Mouse (Mus musculus): ENCODE results near the gene Ehd4.

The Ehd4 gene

DNA sequence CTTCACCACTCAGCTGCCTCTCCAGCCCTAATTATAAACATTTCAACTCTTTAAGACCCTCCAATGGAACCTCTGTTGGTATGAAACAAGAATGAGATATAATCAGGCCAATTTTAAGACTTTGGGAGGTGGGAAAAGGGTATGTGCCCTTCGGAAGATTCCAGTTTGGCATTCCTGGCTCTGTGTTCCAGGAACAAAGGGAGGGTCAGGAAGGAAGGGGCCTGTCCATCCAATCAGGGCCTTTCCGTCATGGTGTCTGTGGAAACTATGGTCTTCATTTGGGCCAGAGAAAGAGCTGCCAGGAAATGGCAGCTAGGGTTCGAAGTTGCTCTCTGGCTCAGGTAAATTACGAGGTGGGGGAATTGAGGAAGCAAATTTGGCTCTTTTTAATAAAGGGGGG lies 46.3 kb downstream of the Ehd4 start:
- no peak for DNase-seq (ENCODE audit: low read depth, low spot score)

DNA sequence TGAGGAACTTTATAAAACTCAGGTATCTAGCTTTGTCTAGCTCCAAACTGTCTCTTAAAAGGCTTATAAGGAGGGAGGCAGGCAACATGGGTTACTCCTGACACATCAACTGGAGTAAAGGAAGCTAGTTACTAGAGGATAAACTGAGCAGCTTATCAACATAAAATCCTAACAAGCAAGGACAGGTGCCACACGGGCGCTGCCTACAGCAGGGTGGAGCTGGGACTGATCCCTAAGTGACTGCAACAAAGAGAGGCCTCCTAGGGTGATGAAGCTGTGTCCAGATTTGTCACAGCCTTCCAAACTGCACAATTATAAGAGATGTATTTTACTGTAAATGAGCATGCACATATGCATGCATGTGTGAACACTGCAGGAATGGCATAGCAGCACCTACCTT lies 47.0 kb downstream of the Ehd4 start:
- no peak for DNase-seq (ENCODE audit: low read depth, low spot score)

GRCm38 (mm10) chr2:120106397-120106973 lies 47.9 kb downstream of the Ehd4 start:
- no peak for DNase-seq (ENCODE audit: low read depth, low spot score)

DNA sequence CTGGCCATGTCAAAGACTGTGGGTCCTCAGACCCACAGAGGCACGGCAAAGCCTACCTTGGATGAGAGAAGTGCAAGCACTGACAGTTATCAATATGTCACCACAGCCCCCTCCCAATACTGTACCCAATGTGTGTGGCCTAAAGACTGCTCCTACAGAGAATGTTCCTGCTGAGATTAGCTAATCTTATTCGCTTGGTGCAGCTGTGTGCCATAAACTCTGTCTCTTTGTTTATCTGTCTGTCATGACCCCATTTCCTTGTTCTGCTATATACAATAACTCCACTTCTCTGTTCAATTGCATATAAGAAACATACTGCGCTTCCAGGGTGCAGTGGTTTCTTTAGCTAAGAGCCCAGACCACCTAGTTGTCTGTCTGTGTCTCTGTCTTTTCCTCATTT lies 48.5 kb downstream of the Ehd4 start:
- no peak for DNase-seq (ENCODE audit: low read depth, low spot score)

DNA sequence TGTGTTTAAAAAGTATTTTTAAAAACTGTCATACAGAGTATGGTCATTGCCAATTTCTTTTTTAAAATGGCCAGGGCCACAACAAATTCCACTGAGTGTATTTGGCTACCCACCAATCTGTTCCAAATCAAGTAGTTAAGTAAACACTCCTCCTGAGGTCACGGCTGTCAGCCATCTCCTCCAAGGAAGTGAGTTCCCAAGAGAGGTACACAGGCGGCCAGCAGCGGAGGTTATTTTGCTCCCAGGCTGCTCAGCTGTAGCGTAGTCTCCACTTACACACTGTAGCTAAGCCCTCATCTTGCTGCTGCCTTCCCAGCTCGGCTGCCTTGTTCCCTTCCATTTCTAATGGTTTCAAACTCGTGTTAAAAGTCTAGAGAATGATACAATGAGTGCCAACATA lies 51.5 kb downstream of the Ehd4 start:
- no peak for DNase-seq (ENCODE audit: low read depth, low spot score)

DNA sequence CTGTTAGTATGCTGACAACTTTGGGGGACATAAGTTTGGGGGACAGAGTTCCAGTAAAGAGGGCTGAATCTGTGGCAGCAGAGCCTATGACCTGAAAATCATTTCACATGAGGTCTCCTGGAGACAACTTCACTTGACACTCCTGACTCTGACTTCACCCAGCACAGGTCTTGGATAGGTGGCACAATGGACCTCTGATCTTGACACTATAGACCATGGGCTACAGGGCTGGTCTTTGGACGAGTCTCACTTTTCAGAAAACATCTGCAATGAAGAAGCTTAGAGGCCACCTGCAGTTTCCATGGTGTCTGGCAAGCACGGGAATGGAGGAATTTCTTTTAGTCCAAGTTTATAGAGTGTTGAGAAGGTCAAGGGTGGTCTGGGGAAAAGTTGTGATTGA lies 52.0 kb downstream of the Ehd4 start:
- DNase-seq (ENCODE audit: low read depth, low spot score): no peak

GRCm38 (mm10) chr2:120101961-120102360 lies 52.4 kb downstream of the Ehd4 start:
- no peak for DNase-seq (ENCODE audit: low read depth, low spot score)

GRCm38 (mm10) chr2:120099886-120100285 lies 54.5 kb downstream of the Ehd4 start:
- DNase-seq (ENCODE audit: low read depth, low spot score): no peak

DNA sequence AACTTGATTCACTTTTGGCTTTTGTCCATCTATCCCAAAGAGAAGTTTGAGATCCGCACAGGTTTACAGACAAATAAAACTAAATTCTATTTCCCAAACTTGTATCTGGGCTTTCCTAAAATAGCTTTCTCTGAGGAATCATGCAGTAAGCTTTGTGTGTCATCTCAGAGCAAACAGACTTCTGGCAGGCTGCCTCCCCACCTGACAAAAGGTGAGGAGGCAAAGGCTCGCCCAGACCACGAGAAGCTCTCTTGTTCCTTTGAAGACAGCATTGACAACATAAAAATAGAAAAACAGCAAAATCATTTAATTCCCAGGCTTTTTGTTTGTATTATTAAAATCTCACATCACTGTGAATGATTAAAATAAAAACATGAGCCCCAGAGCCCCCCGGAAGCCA lies 55.1 kb downstream of the Ehd4 start:
- DNase-seq (ENCODE audit: low read depth, low spot score): no peak

GRCm38 (mm10) chr2:120098781-120099202 lies 55.6 kb downstream of the Ehd4 start:
- DNase-seq (ENCODE audit: low read depth, low spot score): no peak

DNA sequence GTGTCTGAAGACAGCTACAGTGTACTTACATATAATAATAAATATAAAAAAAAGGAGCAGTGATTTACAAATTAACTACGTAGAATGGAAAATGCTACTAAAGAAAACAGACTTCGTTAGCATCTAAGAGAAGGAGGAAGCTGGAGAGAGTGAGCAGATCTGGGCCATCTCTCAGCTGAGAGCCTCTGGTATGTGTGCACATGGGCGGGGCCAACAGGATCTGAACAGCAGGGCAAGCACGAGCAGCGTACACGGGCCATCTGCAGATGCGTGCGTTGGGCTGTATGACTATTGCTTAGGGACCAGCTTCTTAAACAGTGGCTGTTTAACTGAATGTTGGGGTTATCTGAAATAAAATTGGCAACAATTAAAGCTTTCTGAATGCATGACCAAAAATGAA lies 56.5 kb downstream of the Ehd4 start:
- no peak for DNase-seq (ENCODE audit: low read depth, low spot score)

GRCm38 (mm10) chr2:120096711-120097110 lies 57.7 kb downstream of the Ehd4 start:
- no peak for DNase-seq (ENCODE audit: low read depth, low spot score)

GRCm38 (mm10) chr2:120096191-120096590 lies 58.2 kb downstream of the Ehd4 start:
- DNase-seq (ENCODE audit: low read depth, low spot score): no peak

DNA sequence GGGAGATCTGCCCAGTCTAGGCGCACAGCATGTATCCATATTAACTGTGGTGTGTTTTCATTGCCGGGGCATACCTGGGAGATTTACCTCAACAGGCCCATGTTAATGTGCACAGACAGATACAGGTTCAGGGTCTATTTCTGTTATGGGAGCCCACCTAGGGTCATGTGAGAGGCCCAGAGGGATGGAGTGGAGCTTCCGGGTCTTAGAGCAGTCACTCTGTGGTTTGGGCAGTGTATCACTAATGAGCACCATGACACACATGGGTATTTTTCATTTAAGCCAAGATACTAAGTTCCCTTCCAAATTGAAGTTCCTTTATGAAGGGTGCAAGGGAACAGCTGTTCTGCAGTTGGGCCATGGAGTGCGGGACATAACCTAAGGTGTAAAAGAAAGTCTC lies 59.2 kb downstream of the Ehd4 start:
- no peak for DNase-seq (ENCODE audit: low read depth, low spot score)

- DNase-seq (ENCODE audit: low read depth, low spot score): no peak
Observed at GRCm38 (mm10) chr2:120093671-120094430, 60.6 kb downstream of the Ehd4 start.

DNA sequence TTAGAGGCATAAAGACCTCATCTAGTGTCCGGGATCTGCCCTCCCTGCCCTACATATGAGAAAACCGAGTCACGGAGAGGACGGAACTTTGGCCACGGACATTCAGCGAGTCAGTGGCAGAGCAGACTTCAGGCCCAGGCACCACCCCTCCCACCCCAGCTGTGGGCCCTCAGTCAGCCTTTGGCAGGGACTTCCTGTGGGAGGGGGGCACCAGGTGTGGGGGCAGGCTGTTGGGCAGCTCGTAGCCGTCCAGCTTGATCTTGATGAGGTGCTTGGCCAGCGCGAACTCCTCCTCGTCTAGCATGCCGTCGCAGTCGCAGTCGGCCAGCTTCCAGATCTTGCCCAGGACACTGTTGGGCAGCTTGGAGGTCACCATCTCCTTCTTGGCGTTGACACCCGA lies 63.4 kb downstream of the Ehd4 start:
- no peak for DNase-seq (ENCODE audit: low read depth, low spot score)

DNA sequence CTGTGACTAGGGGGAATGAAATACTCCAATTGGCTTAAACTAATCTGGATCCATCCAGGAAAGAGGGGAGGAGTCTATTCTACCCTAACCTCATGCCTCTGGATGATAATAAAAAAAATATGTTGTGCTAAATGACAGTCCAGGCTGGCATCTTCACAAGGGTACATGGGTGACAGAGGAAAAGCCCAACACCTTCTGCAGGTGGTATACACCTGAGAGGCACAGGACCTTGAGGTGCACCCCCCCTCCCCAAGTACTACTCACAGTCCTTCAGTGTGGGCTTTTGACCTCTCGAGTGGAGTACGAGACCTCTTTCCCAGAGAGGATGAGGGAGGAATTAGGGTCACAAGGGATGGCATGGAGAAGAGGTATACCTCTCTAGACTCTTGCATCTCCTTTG lies 66.5 kb downstream of the Ehd4 start:
- no peak for DNase-seq (ENCODE audit: low read depth, low spot score)

- no peak for DNase-seq (ENCODE audit: low read depth, low spot score)
Observed at GRCm38 (mm10) chr2:120087391-120087790, 67.0 kb downstream of the Ehd4 start.

- DNase-seq (ENCODE audit: low read depth, low spot score): no peak
Observed at GRCm38 (mm10) chr2:120086038-120086437, 68.4 kb downstream of the Ehd4 start.

DNA sequence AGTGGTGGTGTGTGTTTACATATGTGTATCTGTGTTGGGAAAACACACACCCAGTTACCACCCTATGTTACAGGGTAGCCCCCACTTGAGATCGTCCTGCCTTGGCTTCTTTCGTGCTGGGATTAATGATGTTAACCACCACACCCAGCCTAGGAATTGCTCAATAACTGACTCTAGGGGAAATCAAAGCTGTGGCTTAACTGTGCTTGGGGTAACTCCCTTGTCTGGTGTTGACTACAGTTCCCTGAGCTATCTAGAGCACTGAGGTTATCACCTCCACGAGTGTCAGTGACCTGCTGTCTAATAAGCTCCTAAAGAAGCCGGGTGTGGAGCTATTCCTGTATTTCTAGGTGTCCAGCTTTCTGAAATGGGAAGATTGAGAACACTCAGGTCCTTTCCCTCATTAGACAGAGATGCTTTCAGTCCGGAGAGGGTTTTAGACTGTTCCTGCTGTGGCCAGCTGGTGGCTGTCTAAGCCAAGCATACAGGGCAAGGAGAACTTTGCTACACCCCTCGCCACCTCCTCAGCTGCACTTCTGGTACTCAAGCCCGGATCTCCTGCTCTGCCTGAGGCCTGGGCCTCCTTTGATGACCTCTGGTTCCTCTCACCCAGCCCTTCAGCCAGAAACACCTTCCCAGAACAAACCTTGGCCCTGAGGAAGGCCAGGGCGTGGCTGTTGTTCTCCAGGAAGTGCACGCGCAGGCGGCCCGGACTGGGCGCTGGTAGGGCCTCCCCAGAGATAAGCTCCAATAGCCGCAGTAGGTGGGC lies 69.6 kb downstream of the Ehd4 start:
- DNase-seq (ENCODE audit: low read depth, low spot score): no peak

DNA sequence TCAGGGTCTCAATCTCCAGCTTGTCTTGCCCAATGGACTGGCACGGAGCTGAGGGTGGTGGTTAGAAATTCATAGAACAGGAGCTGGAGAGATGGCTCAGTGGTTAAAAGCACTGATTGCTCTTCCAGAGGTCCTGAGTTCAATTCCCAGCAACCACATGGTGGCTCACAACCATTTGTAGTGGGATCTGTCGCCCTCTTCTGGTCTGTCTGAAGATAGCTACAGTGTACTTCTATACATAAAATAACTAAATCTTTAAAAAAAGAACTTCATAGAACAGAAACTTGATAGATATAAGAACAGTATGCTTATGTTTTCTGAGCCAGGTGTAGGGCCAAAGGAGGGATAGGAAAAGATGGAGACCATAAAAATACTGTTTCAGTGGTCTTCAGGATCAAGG lies 72.0 kb downstream of the Ehd4 start:
- DNase-seq (ENCODE audit: low read depth, low spot score): no peak

DNA sequence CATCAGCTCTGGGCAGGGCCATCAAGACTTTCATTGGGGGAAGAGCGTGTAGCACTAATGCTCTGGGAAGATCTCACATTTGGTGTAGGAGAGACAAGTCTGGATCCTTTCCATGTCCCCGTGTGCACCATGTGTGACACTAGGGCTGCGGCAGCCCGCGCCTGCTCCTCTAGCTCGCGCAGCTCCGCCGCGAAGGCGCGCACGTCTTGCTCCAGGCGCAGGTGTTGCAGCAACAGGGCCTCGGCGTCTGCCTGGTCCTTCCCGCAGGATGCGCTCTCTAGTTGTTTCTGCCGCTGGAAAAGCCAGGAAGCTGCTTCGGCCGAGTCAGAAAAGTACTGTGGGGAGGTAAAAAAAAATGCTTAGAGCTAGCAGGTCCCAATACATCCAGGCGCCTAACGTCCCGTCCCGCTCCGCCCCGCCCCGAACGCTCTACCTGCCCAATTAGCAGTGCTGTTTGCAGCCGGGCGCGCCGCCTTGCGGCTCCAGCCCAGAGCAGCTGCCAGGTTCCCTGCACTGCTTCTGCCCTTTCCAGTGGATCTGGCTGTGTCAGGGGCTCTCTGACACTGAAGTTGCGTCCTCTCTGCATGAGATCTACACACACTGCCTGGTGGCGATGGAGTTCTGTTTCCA lies 78.2 kb downstream of the Ehd4 start:
- DNase-seq (ENCODE audit: low read depth, low spot score): no peak

All from c-Kit-negative CD71-positive TER-119-positive erythroid progenitor cells, embryonic 14.5 days (primary cell).